Mouse (Mus musculus) ovary, postnatal 36 days (tissue): Measurements from ENCODE around the gene Plk4.
"Not testable (repeated sequence)": the region's sequence is repeated elsewhere in the genome, so short reads cannot be mapped to it uniquely, and the experiment has no call there.

Source experiments
- DNase-seq: peaks from one replicate; pipeline ENCODE4 v3.0.0; 2022; ENCODE audit warnings: low spot score, mixed read lengths

Plk4 gene

DNA sequence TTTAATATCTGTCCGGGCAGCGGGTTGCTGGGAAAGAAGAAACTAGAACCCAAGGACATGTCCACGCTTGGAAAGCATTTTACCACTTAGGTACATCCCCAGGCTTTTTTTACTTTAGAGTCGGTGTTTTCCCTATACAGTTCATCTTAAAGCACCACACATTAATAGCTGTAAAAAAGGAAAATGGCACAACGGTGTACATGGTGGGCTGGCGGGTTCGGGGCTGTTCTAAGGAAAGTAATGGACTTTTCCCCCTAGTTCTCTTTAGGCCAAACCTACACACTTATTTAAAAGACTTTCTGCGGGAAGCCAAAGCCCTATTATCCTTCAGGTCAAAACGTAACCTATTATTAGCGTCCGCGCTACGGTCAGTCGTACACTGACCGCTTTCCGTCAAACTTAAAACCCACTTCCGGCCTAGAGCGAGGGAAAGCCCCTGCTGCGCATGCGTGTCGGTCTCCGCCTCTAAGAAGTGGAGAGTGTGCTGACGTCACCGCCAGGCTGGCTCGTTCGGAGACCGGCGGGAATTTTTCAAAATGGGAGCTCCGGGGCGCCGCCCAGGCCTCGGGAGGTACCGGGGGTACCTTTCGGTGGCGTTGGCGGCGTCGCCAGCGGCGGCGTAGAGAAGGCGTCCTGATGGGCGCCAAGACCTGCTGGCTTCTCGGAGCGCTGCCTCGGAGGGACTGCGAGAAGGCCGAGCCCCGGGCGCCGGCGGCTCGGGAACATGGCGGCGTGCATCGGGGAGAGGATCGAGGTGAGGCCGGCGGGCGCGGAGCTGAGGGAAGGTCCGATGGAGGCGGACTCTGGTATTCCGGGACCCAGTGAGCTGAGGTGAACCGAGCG lies at the start of gene Plk4:
TSS of gene Plk4 (plus strand) at position 490 of the 843 bp plus-strand sequence.
- DNase-seq, result peak; percentile 95

DNA sequence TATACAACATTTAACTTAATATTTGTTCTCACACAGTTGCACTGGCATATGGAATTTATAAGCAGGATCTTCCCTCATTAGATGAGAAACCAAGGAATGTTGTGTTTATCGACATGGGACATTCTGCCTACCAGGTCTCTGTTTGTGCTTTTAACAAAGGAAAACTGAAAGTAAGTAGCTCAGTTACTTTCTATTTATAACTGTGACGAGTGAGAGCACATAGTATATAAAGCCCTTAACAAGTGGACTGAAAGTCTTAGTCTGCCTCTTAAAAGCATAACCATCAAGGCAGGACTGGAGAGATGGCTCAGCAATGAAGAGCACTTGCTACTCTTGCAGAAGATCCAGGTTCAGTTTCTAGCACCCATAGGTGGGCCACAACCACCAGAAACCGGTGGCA lies 39.1 kb upstream of the Plk4 start:
- DNase-seq, result no peak

- DNase-seq, result no peak
Measured at GRCm38 (mm10) chr3:40761312-40761711, 38.5 kb upstream of the Plk4 start.

DNA sequence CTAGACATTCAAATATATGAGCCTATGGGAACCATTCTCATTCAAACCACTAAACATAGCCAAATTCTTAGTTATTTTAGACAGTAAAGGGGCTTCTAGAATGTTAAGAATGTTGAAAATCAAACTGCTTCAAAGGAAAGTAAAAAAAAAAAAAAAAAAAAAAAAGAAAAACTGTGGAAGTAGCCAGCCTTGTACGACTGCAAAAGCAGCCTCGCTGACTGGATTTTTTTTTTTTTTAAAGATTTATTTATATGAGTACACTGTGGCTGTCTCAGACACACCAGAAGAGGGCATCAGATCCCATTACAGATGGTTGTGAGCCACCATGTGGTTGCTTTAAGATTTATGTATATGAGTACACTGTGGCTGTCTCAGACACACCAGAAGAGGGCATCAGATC lies 6.0 kb upstream of the Plk4 start:
- no peak for DNase-seq

DNA sequence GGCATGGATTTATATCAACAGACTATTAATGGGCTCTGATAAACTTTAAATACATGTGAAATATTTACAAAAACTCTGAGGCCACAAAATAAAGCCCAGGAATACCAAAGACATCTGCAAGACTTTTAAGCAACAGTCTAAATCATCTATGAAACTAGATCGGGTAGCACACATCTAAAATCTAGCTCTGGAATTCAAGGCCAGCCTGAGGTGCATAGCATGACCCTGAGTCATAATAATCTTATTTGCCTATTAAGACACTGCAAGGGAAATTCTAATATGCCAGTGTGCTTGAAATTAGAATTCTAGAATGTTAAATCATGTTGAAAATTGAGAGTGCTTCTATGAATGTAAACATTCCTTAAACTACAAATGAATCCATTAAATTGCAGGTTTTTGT lies 1.8 kb upstream of the Plk4 start:
- DNase-seq, result no peak

DNA sequence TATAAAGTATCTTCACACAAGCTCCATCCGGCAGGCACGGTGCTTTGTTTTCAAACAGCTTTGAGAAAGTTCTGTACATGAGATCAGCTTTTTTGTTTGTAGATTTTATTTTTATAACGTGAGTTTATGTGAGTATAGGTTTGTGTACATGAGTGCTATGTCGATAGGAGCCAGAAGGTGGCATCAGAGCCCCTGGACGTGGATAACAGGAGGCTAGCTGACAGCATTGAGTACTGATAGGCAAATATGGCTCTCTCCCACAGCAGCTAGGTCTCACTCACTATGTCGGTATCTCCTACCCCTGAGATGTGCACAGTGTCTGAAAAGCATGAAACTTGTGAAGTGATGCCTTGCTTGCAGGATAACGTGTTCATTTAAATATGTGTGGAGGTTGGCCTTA lies 1.3 kb upstream of the Plk4 start:
- peak; percentile 7 for DNase-seq

DNA sequence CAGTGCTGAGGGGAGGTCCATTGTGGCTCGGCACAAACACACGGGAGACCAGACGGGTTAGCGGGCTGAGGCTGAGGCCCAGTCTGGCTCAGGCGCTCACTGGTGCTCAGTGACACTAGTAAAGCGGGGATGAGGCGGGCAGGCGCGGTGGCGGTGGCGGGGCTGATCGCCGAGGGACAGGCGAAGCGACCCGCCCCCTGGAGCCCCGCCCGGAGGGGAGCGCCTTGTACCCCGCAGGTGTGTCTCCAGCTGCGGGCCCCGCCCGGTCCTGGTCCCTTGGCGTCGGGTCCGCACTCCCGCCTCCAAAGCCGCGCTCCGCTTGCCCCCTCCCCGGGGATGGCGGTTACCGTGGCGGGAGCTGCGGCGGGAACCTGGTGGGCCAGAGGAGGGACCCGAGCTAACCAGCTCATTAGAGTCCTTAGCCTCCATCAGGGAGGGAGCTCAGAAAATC lies 579 bp downstream of the Plk4 start:
- DNase-seq, result peak; percentile 51

DNA sequence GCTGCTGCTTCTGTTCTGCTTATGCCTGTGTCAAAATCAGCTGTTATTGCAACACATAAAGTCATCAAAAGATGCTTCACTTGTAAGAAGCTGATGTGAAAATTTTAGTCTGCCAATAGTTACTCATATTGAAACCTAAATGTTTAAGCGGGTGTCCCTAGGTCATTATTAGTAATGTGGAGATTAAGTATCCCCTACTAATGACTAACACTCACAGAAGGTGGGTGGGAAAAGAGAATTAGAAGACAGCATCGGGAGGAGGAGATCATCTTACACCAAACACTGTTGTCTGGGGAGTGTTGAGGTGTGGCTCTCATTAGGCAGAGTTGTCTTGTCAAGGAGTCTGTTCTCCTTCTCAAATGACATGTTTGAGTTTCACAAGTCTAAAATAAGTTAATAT lies 7.1 kb downstream of the Plk4 start:
- DNase-seq, result no peak

GRCm38 (mm10) chr3:40808686-40809085 lies 8.9 kb downstream of the Plk4 start:
- DNase-seq, result no peak

- no peak for DNase-seq
Measured at GRCm38 (mm10) chr3:40809894-40810293, 10.1 kb downstream of the Plk4 start.

DNA sequence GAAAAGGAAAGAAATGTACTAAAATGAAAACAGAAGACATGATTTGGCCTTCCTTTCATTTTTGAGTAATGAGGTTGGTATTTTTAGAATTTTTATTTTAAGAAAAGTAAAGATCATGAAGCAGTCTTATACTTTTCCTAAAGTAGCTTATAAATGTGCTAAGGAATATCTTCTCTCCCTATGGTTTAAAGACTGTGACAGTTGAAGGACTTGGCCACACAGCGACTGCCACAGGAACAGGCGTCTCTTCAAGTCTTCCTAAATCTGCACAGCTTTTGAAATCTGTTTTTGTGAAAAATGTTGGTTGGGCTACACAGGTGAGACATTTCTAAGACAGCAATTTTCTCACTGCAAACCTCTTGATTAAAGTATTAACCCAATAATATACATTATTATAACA lies 13.5 kb downstream of the Plk4 start:
- DNase-seq, result no peak

DNA sequence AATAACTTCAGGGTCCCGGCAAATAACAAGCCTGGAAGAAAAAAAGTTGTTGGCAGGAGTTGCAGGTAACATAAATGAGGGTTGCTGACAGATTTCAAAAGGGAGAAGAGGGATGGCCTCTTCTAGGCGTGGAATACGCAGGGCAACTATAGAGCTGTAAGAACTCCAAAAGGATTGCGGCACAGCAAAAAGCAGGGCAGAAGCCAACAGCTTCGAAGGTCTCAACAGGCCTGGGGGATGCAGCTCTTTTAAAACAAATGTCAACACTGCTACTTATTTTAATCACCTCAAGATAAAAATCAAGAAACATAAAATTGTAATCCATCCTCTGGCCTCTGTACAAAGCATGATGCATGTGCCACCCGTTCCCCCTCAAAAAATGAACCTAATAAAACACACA lies 45.7 kb downstream of the Plk4 start:
- DNase-seq, result peak; percentile 3

DNA sequence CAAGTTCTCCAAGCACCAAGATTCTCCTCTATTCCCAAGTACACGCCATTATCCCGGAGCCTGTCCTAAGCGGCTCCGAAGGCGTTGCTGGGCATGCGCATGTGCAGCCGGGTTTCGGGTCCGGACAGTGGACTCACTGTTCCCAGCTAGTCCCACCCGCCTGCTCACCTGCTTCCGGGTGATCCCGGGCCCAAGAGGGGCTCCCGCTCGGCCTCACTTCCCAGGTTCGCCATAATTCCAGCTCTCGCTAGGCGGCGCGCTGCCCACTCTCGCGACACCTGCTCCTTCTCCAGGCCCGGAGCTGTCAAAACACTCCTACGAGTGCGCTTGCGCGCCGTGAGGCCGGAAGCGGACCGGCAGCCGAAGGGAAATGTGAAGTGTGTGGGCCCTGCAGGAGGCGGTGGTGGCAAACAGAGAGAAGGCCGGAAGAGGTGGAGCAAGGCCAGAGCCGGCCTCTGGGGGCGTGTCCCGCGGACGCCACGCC lies 46.7 kb downstream of the Plk4 start, which contains the start of gene Mfsd8:
TSS of gene Mfsd8 (minus strand) at position 414 of the 484 bp plus-strand sequence.
- peak; percentile 95 for DNase-seq

- DNase-seq, result not testable (repeated sequence)
Measured at GRCm38 (mm10) chr3:40846957-40847017, 47.0 kb downstream of the Plk4 start, which contains the start of gene Abhd18. Abhd18 (plus strand) TSS chr3:40846970.

DNA sequence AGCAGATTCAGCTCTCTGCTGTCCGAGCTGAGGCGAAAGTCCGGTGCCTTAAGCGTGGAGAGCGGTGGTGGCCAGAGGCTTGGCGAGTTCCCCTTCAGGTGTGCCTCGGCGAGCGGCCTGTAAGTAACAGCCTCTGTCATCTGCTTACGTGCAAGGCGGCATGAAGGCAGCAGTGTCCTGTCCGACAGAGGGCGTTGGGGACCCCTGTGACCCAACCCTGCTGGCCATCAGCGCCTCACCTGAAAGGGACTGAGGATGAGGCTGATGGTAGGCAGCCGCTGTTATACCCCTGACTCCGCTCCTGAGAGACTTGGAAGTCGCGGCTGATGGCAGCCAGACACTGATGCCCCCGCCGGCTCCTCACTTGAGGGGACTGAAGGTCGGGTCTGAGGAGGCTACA lies 47.2 kb downstream of the Plk4 start:
- peak; percentile 45 for DNase-seq

GRCm38 (mm10) chr3:40847936-40848335 lies 48.1 kb downstream of the Plk4 start:
- DNase-seq, result not testable (repeated sequence)

DNA sequence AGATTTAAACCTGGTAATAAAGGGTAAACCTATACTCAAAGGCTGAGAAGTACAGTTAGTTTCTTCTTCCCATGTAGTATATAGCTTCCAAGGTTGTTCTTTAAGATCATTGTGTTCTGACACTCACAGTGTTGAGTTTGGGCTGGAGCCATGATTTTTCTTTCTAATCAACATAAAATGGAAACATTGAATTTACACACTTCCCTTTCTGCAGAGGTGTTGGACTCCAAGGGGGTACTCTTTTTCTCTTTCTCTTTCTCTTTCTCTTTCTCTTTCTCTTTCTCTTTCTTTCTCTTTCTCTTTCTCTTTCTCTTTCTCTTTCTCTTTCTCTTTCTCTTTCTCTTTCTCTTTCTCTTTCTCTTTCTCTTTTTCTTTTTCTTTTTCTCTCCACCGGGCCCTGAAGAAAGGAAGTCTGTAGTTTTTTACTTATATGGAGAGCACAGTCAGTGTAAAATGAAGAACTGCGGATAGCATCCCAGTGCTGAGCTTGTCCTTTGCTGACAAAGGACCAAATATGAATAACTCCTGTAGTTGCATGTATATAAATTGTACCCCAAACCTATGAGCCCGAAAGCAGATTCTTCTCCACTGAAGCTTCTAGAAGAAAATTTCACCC lies 53.4 kb downstream of the Plk4 start:
- not testable (repeated sequence) for DNase-seq
